Mouse (Mus musculus) B cell, adult (primary cell): Measurements from ENCODE around the gene Otud7a. TPM values are rescaled to one million over a fixed set of nuclear protein-coding genes. Genes with fewer than 3 reads are reported as not detected.

ENCODE experiments used
- total RNA-seq: library from RNA; stranded (reverse); gene quantifications from 4 replicates; pipeline ENCODE4 v1.2.4, GENCODE M21; 2023; ENCODE audit not compliant: inconsistent age

Gene Otud7a
- not detected in 4 replicates for total RNA-seq

GRCm38 (mm10) chr7:63444484-63445345 is at the start of gene Otud7a:
Gene Otud7a (plus strand): TSS chr7:63444751.

Other genes starting within 250 kb of the Otud7a start
- not detected in 4 replicates for gene Chrna7, start 232.2 kb upstream of the Otud7a start, total RNA-seq